ENCODE assay signal across 8 mouse cellular contexts in the genomic region with DNA sequence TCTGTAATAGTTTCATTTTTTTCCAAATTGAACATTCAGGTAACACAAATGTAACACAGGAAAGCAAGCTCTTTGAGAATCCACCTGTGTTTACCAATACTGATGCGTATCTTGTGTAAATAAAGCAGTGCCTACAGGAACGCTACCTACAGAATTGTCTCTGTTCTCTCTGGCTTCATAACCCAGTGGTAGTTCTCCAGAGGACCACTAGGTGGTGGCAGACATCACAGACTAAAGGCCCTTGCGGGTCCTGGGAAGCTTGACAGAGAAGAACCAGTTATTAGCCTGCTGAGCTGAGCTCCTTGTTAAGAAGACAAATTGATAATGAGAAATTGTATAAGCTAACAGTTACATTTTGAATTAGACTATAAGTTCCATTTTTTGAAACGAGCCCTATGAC. TPM values are rescaled to one million over a fixed set of nuclear protein-coding genes. Genes with fewer than 3 reads are reported as not detected.
DNase-seq lines count a peak whose midpoint lies in the region; ATAC-seq and TF ChIP-seq lines count a peak whose summit lies in the region.
"Had no signal": no experiment of that assay in that cellular context is flagged by ENCODE, and none has a peak within 500 bp of the region (broad histone marks: within the 10 kb centered on the region; RNA-seq: fewer than 3 reads in every experiment).

No protein-coding gene starts in this region.

- no peak overlapping the region for H3K4me3 ChIP-seq in kidney, postnatal 0 days (replicated peaks; ENCODE audit: low read depth, low read length)
- no peak overlapping the region for H3K4me3 ChIP-seq in liver, embryonic 16.5 days (ENCODE audit: low read depth, low read length)
- no peak overlapping the region for H3K4me3 ChIP-seq in neural tube, embryonic 13.5 days
- H3K4me3 ChIP-seq: heart, embryonic 15.5 days had no signal

- no peaks in the 10 kb centered on the region for H3K27me3 ChIP-seq in kidney, postnatal 0 days (ENCODE audit: insufficient read depth, low read length)
- H3K27me3 ChIP-seq in liver, embryonic 16.5 days (ENCODE audit: control insufficient read depth, insufficient read depth, low read depth, low read length) = no peaks in the 10 kb centered on the region
- no peaks in the 10 kb centered on the region for H3K27me3 ChIP-seq in neural tube, embryonic 13.5 days
- H3K27me3 ChIP-seq: heart, embryonic 15.5 days had no signal

- peak; percentile 82 for DNase-seq in CD4-positive, CD25-positive, alpha-beta regulatory T cell, adult 2 months (ENCODE audit: low read depth, low spot score)
- DNase-seq in Muller cell, postnatal 12 days (ENCODE audit: inconsistent ontology term) = peak; percentile 62
- DNase-seq in cerebellum, postnatal 10 days = peak; percentile 86 to 89
- DNase-seq in frontal cortex, postnatal 36 days (ENCODE audit: low spot score in 2 of 2) = peak; percentile 40 to 69
- peak; percentile 87 for DNase-seq in kidney, postnatal 0 days (ENCODE audit: low spot score)

- peaks cover 11% of the 10 kb centered on the region; the same call in 1 of the 2 replicates for H3K36me3 ChIP-seq in kidney, postnatal 0 days (ENCODE audit: insufficient read depth, low read length)
- H3K36me3 ChIP-seq in liver, embryonic 16.5 days (ENCODE audit: control insufficient read depth, insufficient read depth) = no peaks in the 10 kb centered on the region
- peaks cover 49% of the 10 kb centered on the region for H3K36me3 ChIP-seq in neural tube, embryonic 13.5 days

- 37% methylated on average over 4 of the region's 4 CpGs for WGBS in kidney, postnatal 0 days
- WGBS in liver, embryonic 16.5 days (ENCODE audit: insufficient replicate concordance) = 26% methylated on average over 4 of the region's 4 CpGs
- WGBS in neural tube, embryonic 13.5 days = 39% methylated on average over 4 of the region's 4 CpGs

- H3K4me2 ChIP-seq in kidney, postnatal 0 days (ENCODE audit: low read length) = no peak overlapping the region
- no peak overlapping the region for H3K4me2 ChIP-seq in liver, embryonic 16.5 days (ENCODE audit: low read depth, low read length)
- no peak overlapping the region for H3K4me2 ChIP-seq in neural tube, embryonic 13.5 days
- H3K4me2 ChIP-seq: heart, embryonic 15.5 days had no signal

- H3K9me3 ChIP-seq in kidney, postnatal 0 days (replicated peaks; ENCODE audit: low read length) = no peaks in the 10 kb centered on the region
- no peaks in the 10 kb centered on the region for H3K9me3 ChIP-seq in liver, embryonic 16.5 days (replicated peaks; ENCODE audit: control insufficient read depth, low read length)
- H3K9me3 ChIP-seq in neural tube, embryonic 13.5 days = no peaks in the 10 kb centered on the region
- H3K9me3 ChIP-seq: heart, embryonic 15.5 days had no signal

- H3K4me1 ChIP-seq in kidney, postnatal 0 days (replicated peaks; ENCODE audit: insufficient read depth, low read length) = no peaks in the 10 kb centered on the region
- H3K4me1 ChIP-seq in liver, embryonic 16.5 days (ENCODE audit: control insufficient read depth, low read depth, low read length) = no peaks in the 10 kb centered on the region; the same call in 1 of the 2 replicates
- no peaks in the 10 kb centered on the region for H3K4me1 ChIP-seq in neural tube, embryonic 13.5 days (replicated peaks)

- H3K9ac ChIP-seq in kidney, postnatal 0 days (ENCODE audit: low read depth, low read length) = no peak overlapping the region
- no peak overlapping the region for H3K9ac ChIP-seq in liver, embryonic 16.5 days (ENCODE audit: low read depth, low read length)
- H3K9ac ChIP-seq in neural tube, embryonic 13.5 days = no peak overlapping the region
- H3K9ac ChIP-seq: heart, embryonic 15.5 days had no signal

- ATAC-seq in kidney, postnatal 0 days (replicated peaks; ENCODE audit: low FRiP score, low read depth) = peak; percentile 29; the same call in 1 of the 2 replicates
- ATAC-seq in liver, embryonic 16.5 days (ENCODE audit: low read depth) = peak; percentile 44; the same call in 1 of the 2 replicates
- ATAC-seq in neural tube, embryonic 13.5 days (ENCODE audit: low read depth) = 0 out of 2 replicates have a peak, but pooled peaks have one; percentile 55

- no peak overlapping the region for H3K27ac ChIP-seq in kidney, postnatal 0 days
- H3K27ac ChIP-seq in liver, embryonic 16.5 days (ENCODE audit: low read length) = no peak overlapping the region
- H3K27ac ChIP-seq in neural tube, embryonic 13.5 days (replicated peaks) = no peak overlapping the region
- H3K27ac ChIP-seq: heart, embryonic 15.5 days had no signal

- TF ChIP-seq CTCF in kidney, postnatal 0 days (IDR thresholded peaks at IDR 0.05; ENCODE audit: low read depth) = peak; percentile 94

RNA-seq across cellular contexts. Expression of gene Stard3nl, which starts 30.0 kb away (rescaled TPM):
- polyA plus RNA-seq in kidney, postnatal 0 days (2015; fragmentation: Nextera tagmentation; extraction: Ambion mirVana) = 87.8 and 91.9 TPM in 2 replicates
- 22.2 and 23.0 TPM in 2 replicates for polyA plus RNA-seq in liver, embryonic 16.5 days (2015; fragmentation: Nextera tagmentation; extraction: Ambion mirVana)
- 207 and 215 TPM in 2 replicates for polyA plus RNA-seq in neural tube, embryonic 13.5 days (2015; fragmentation: Nextera tagmentation; extraction: Ambion mirVana)
